Mouse (Mus musculus) layer of hippocampus, postnatal 36 days (tissue): ENCODE data around the gene Fbxo2. TPM values are rescaled to one million over a fixed set of nuclear protein-coding genes. Genes with fewer than 3 reads are reported as not detected.
A peak's percentile ranks its signal among the peaks of the same experiment; 100 is the strongest.
"Not testable (repeated sequence)": the region's sequence is repeated elsewhere in the genome, so short reads cannot be mapped to it uniquely, and the experiment has no call there.

Experiments used
- DNase-seq, 2 experiments: peaks; one replicate each; pipeline ENCODE4 v3.0.0; 2022
- total RNA-seq, 2 experiments: library from RNA; stranded (reverse); gene quantifications; 2 replicates each; pipeline ENCODE4 v1.2.3; 2021

The Fbxo2 gene
- total RNA-seq = 100 to 1,000 TPM in 1 of 2 experiments, 10 to 100 TPM in 1; 91.4 to 102 TPM

DNA sequence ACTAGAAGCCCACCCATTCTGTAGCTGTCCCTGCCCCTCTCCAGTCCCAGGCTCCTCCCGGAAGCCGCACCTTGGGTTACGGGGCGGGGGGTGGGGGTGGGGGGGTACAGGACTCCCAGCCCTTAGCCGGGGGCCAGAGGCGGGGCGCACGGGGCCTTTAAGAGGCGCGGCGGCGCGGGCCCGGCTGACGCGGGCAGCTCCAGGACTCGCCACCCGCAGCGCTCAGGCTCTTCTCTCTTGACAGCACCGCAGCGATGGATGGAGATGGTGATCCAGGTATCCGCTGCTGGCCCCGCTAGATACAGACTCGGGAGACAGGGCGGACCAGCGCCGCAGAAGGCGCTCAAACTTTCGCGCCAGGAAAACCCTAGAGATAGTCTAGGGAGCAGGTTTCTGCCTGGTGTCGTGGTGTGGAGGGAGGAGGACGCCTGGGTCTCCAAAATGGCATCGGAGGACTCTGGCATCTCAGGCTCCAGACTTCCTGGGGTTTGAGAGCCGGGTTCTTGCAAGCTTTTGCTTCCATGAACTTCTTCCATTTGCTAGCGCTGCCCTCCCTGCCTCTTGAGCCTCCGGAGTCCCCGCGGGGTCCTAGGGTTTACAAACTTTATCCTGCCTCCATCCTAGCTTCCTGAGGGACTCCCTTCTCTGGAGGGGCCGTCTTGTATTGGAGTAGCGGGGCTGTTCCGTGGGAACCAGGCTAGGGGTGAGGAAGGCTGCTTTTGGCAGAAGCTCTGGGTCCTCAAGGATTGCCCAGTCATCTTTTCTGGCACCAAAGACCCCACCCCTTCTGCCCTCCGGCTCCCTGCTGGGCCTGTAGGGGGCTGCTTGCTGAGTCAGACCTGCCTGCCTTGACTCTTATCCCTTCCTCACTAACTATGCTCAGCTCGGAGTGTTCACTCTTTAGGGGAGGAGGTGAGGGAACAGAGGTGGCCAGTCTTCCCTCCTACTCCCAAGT is at the start of gene Fbxo2, which contains the start of gene Fbxo44:
Fbxo2 (plus strand) TSS at position 186 of the 955 bp plus-strand sequence.
Fbxo44 (minus strand) TSS at position 47 of the 955 bp plus-strand sequence.
- DNase-seq = peak; percentile 51 to 58

DNA sequence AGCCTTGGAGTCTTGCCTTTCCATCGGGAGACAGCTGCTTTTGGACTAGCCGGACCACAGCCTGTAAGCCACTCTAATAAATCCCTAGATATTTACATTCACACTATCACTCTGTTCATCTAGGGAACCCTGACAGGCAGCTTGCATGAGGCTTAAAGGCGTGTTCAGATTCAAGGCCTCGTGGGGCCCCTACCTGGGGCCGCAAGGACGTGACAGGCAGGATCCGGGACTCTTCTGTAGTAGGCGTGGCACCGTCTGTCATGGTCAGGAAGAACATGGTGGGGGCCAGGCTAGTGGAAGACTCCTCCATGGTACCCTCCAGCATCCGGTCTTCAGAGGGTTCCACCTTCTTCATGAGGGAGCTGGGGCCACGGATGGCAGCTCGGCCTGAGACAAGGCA is 47.9 kb upstream of the Fbxo2 start:
- DNase-seq = no peak

DNA sequence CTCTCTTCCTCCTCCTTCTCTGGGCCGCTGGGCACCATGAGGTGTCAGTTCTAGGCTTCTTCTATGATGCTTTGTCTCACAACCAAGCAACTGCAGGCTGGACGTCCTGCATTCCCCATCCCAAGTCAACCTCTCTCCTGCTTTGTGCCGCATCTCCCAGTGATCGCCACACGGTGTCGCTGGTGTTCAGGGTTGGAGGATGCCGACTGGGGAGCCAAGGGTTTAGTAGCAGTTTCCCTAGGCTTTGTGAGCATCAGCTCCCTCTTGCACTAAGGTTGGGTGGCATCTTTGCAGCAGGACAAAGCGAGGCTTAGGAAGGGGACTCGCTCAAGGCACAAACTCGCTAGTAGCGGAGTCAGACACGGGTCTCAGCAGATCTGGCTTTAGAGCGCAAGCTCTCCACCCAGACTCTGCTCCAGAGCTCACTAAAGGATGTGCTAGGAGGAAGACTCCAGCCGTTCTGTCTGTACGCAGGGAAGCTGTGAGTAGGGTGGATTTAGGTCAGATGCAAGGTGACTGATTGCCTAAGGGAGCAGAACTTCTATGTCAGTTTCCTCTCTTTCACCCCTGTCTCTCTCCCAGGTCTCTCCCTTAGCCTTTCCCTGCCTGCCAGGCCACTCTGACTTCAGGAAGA is 45.5 kb upstream of the Fbxo2 start:
- DNase-seq = peak; percentile 83 to 87

DNA sequence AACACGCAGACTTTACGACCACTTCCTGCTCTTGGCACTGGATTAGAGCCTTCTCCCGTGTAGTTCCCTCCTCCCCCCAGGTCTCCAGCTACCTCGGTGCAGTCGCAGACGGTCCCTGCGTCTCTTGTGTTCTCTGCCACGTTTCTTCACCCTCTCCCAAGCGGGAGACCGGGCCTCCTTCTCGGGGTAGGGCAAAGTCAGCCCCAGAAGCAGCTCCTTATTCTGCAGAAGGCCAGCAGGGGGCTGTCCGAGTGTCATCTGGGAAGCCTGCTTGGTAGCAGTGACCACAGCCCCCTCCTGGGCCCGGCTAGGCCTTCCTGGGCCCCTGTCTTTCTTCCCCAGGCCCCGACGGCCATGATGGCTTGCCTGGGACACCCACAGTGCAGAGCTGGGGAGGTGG is 45.0 kb upstream of the Fbxo2 start:
- DNase-seq = no peak

DNA sequence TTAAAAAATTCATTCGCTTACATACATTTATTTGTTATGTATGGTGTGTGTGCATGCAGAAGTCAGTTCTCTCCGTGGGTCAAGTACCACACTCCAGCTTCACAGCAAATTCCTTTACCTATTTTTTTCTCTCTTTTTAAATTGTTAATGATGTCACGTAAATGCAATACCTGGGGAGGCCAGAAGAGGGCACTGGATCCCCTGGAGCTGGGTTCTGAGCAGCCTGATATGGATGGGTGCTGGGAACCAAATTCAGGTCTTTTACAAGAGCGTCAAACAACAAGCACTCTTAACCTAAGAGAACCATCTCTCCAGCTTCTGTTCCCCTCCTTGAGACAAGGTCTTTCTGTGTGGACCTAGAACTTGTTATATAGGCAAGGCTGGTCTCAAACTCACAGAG is 43.8 kb upstream of the Fbxo2 start:
- DNase-seq = no peak

DNA sequence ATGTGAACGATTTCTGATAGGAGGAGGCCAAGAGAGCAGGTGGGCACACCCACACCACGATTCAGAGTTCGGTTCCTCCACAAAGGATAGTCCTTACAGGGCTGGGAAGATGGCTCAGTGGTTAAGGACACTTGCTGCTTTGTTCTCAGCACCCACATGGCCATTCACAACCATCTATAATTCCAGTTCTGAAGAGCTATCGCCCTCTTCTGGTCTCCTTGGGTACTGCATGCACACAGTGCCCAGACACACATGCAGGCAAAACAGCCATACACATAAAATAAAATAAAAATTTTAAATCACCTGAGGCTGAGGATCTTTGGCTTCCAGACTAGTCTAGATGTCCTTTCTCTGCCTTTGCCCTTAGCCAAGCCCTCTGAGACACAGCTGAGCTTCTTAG is 43.0 kb upstream of the Fbxo2 start:
- no peak for DNase-seq

DNA sequence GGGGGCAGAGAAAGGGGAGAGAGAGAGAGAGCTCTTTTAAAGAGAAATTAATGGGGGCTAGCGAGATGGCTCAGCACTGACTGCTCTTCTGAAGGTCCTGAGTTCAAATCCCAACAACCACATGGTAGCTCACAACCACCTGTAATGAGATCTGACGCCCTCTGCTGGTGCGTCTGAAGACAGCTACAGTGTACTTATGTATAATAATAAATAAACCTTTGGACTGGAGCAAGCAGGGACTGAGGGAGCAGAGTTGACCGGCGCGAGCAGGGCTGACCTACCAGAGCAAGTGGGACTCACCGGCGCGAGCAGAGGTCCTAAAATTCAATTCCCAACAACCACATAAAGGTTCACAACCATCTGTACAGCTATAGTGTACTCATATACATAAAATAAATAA is 40.8 kb upstream of the Fbxo2 start:
- DNase-seq = not testable (repeated sequence)

DNA sequence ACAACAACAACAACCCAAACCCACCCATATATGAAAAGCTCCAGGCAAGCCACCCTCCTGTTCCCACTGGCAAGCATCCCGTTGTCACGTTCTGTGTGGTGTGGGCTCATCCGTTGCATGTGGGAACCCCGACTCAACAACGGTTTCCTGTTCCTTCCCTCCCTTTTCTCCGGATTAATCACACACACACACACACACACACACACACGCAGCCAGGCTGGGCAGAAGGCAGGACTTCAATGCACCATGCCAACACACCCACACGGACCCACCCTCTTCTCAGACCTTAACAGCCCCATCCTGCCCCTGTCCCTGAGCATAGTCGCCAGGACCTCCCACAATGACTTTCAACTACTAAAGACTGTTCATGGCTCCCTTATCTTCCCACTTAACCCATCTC is 39.9 kb upstream of the Fbxo2 start:
- DNase-seq = no peak

DNA sequence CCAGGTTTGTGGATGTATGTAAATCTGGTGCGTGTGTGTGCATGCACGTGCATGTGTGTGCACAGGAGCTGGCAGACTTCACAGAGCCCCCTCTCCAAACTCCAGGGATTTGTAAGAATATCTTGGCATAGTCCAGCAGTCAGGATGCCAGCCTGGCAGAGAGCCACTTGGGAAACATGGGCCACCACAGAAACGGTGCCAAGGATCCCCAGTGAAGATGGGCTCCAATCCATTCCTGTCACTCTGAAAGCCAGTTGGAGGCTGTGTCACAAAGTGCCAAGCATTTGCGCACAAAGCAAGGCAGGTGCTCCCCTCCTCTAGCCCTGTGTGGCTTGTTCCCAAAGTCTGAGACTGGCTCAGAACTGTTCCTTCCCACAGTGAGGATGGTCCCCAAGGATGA is 39.1 kb upstream of the Fbxo2 start:
- DNase-seq = peak; percentile 69 to 73

DNA sequence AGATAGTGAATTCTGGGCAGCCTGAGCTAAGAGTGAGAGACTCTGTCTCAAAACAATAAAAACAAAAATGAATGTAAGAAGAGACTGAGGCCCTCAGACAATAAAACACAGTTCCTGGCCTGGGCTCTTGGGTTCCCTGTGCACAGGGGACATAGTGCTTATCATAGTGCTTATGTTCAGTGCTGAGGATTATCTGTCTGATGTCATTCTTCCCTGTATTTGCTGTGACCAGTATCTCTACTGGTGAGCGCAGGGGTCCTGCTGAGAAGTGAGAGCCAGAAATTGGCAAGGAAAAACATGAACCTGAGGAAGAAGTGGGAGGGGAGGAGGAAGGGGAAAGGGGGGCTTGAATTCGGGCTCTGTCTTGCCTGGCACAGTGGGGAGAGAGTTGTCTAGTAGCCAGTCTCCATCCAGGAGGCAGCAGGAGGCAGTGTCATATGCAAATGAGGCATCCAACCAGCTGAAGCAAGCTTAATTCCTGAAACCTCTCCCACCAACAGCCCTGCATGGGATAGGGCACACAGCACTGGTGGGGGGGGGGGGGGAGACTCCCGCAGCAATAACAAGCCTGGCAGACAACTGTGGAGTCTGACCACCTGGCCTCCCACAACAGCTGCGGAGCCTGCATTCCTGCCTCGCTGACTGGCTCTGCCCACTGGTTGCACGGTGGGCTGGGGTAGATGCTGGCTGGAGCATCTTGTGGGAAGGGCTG is 38.3 kb upstream of the Fbxo2 start:
- no peak for DNase-seq

DNA sequence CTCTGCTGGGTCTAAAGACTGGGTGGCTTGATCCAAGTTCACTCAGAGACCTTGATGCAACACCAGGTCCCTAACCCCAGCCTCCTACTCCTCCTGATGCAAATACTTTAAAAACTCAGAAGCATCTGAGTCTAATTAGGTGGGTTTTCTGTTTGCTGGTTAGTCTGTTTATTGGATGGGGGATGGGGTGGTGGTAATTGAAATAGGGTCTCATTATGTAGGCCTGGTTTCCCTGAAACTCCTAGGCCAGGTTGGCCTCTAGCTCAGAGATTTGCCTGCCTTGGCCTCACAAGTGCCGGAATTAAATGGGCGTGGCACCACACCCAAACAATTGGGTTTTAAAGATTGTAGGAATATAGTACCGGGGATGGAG is 37.7 kb upstream of the Fbxo2 start:
- DNase-seq = no peak

DNA sequence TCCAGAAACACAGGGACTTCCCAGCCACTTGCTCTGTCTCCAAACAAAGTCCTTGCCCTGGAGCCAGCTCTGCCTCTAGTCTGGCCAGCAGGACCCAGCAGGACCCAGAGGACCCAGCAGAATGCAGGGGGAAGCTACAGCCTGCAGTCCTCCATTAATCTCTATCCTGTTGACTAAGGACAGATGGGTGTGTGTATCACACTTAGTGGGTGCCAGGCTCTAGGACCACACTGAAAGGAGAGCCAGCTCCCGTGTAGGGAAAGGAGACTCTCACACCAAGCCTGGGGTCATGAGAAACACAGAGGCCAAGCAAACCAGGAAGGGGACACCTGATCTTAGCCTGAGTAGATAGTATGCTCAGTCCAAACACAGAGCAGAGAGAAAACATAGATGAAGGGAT is 32.2 kb upstream of the Fbxo2 start:
- DNase-seq = no peak

DNA sequence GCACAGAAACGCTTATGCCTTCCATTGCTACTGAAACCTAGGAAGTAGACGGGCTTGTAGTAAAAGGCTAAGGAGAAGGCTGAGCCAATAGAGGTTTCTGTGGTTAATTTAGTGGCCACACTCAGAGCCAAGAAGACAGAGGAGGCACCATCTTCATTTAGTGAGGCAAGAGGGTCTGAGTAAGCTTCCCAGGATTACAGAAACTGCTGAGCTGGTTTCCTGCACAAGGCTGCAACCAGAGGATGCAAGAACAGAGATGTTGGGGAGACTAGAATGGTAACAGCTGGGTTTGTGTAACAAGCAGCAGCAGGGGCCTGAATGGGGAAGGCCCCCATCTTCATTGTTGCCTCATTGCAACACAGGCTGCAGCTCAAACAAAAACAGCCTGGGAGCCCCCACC is 31.7 kb upstream of the Fbxo2 start:
- no peak for DNase-seq

DNA sequence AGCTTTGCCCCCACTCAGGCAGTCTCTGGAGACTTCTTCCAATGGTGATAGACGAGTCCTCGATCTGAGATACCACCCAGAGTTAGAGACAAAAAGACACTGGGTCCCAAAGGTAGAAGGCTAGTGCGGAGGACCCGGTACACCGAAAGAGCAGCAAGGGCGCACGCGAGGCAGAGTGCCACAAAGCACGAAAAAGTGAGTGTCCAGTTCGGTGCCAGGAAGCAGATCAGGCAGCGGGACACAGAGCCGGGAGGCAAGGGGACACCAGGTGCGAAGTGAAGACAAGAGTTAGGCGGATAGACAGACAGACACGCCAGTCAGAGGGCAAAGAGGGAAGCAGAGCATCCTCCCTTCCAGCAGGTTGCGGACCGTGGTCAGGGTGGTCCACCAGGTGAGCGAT is 30.3 kb upstream of the Fbxo2 start, which contains the start of gene Mad2l2:
Mad2l2 (plus strand) TSS at position 252 of the 400 bp plus-strand sequence.
- DNase-seq = no peak

DNA sequence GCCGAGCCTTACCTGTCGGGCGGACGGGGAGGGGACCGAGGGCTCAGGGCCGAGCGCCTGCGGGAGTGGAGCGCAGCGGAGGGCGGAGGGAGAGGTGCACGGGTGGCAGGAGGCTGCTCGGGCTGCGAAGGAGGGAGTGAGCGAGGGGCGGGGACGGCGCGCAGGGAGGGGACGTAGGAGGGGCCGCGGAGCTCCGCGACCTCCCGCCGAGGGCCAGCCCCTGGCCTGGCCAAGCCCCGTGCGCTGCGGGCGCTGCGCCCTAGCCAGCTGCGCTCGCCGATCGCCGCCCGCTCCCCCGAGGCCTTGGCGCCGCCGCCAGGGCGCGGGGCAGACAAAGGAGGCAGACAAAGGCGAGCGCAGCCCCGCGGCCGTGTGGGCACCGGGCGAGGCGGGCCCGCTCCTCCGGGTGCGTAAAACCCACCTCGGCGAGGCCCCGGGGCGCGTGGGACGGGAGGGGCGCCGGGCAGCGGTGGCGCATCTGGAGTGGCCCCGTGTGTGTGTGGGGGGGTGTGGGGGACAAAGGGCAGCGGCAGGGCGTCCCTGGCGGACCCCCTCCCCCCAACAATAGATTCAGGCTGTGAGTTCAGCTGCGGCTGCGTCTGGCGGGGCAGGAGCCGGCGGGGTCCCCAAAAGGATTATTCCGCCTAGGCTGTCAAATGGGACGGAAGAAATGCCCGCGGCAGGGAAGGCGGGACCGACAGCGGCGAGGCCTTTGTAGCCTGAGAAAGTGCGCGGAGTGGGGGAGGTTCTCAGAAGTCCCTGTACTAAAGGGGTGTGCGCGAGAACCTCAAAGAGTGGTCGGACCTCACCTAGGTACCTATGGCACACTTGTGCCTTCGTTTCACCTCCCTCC is 29.6 kb upstream of the Fbxo2 start, which contains the start of gene Draxin:
Draxin (minus strand) TSS at position 138 of the 853 bp plus-strand sequence.
- DNase-seq = no peak

DNA sequence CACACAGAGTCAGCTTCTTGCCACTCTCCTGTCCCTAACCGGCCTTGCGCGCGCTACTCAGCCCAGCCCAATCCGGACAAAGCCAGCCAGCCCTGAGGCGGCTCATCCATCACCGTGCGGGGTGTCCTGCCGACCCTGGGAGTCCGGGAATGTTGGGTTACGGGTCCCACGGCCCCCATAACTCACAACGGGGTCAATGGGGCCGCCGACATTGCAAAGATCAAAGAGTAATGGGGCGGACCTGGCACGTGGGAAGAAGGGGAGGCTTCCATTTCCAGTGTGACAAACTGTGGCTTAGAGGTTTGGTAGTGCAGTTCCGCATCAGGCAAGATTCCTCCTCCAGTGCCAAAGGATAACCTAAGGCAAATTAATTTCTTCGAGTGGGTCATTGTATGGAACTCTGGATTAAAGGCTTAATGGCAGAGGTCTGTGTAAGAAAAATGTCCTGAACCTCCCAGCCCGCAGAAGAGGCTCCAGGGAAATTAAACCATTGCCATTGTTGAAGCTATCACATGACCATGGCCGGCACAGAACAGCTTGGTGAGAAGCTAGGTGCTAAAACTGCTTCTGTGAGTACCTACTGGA is 28.8 kb upstream of the Fbxo2 start:
- DNase-seq = no peak

DNA sequence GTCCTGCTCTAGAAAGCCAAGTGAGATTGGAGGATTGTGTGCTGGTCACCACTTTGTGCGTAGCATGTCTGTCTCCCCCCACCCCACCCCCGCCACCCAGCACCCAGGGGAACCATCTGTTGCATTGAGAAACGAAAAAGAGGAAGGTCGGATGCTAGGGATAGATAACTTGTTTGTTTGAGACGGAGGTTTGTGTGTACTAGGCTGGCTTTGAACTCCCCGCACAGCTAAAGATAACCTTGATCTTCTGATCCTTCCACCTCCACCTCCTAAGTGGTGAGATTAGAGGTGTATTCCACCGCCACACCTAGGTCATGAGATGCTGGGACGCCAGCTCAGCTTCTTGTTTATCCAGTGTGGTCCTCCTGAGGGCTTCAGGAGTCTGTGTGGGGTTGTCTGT is 25.4 kb upstream of the Fbxo2 start:
- no peak for DNase-seq

DNA sequence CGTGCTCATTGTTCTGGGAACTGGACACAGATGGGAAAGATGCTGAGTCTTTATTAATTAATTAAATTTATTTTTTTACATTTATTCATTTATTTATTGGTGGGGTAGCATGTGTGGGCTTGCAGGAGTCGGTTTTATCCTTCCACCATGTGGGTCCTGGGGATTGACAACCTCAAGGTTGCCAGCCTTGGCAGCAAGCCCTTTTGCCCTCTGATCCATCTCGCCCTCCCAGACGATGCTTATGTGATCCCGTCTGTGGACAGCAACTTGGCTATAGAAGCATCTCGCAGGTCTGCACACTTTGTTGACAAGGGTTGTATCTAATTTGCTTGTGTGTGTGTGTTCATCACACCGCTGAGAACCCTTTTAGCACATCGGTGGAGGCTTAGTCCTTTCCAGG is 22.9 kb upstream of the Fbxo2 start:
- DNase-seq = no peak

DNA sequence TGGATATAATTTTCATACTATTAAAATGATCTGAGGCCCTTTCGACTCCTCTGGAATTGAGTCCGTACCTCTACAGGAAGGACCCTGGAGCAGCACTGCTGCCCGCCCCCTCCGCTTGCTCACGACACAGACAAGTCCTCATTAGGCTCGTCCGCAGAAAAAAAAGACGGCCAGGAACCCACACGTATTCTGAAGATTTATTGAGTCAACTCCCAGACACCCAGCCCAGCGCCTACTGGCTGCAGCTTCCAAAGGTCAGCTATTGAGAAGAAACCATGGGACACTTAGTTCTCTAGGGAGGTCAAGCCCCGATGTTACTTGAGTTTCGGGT is 20.7 kb upstream of the Fbxo2 start:
- DNase-seq = no peak

DNA sequence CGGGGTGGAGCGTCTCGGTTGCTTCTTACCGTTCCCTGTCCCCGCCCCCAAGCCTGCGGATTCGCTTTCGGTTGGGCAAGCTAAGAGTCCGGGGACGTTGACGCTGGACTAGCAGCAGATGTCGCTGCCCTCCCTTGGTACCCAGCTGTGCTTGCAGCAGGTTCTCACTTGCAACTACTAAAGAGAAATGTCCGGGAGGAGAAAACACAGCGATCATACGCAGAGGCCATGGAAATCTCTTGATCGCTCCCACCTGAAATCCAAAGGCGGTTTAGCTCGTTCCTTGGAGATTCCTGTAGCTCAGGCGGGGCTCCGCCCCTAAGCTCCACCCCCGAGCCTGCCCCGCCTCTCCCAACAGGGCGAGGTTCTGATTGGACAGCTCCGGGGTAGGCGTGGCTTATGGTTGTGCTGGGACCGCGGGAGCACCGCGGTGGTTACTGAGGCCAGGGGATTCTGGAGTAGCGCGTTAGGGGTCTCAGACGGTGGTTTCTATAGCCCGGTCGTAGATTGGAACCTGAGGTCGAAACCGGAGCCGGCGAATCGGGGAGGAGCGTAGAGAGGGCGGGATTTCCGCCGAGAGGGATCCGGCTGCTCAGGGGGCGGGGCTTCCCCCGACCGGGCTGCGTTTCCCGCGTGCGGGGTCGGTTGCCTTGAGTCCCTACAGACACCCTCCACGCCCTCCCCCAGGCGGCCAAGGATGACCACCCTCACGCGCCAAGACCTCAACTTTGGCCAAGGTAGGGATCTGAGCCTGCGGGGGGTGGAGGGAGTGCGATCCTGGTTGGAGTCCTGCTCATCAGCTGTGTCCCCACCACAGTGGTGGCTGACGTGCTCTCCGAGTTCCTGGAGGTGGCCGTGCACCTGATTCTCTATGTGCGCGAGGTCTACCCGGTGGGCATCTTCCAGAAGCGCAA is 20.1 kb upstream of the Fbxo2 start:
- peak; percentile 94 for DNase-seq

DNA sequence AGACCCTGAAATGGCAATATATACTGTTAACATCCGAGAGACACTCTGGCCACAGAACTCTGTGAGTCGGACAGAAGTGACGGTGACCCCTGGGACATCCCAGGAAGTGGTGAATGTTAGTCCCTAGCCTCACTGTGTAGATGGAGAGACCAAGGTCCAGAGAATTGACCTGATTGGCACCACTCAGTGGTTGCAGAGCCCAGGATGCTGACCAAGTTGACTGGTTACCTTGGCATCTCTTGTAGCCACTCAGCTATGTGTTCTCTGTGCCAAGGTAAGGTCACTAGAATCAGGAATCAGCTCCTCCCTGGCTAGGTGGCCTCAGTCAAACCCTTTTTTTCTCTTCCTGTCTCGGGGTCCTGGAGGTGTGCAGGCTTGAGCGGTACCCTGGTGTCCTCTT is 16.7 kb upstream of the Fbxo2 start:
- no peak for DNase-seq
